8 mouse cellular contexts compared by ENCODE assay signal in genomic region chr16:4420298-4421054, GRCm38 (mm10). TPM values are rescaled to one million over a fixed set of nuclear protein-coding genes. Genes with fewer than 3 reads are reported as not detected.
A peak's percentile ranks its signal among the peaks of the same experiment; 100 is the strongest.
DNase-seq lines count a peak whose midpoint lies in the region; ATAC-seq lines count a peak whose summit lies in the region.

Gene Adcy9 (minus strand): TSS chr16:4420498.

- peak; percentile 95 for ATAC-seq in heart, embryonic 14.5 days (ENCODE audit: insufficient number of reproducible peaks, insufficient read depth, low FRiP score, low read depth)
- peak; percentile 94 for ATAC-seq in liver, embryonic 13.5 days (ENCODE audit: low read depth)
- peak; percentile 95 for ATAC-seq in stomach, embryonic 16.5 days (ENCODE audit: insufficient read depth, low FRiP score)

- no peaks in the 10 kb centered on the region for H3K36me3 ChIP-seq in forebrain, embryonic 10.5 days (replicated peaks)
- no peaks in the 10 kb centered on the region for H3K36me3 ChIP-seq in heart, embryonic 14.5 days (ENCODE audit: control insufficient read depth, insufficient read depth, low read length)
- H3K36me3 ChIP-seq in liver, embryonic 13.5 days = no peaks in the 10 kb centered on the region
- no peaks in the 10 kb centered on the region for H3K36me3 ChIP-seq in stomach, embryonic 16.5 days (ENCODE audit: control insufficient read depth, insufficient read depth, low read length)

- 1% methylated on average over 55 of the region's 64 CpGs for WGBS in forebrain, embryonic 10.5 days
- WGBS in heart, embryonic 14.5 days = 2% methylated on average over 41 of the region's 64 CpGs
- WGBS in liver, embryonic 13.5 days (ENCODE audit: insufficient replicate concordance) = 2% methylated on average over 59 of the region's 64 CpGs
- under 1% methylated on average over 64 of the region's 64 CpGs for WGBS in stomach, embryonic 16.5 days

- H3K27ac ChIP-seq in forebrain, embryonic 10.5 days = peak within 1 kb of the TSS; percentile 82
- H3K27ac ChIP-seq in heart, embryonic 14.5 days (replicated peaks in 1 of 2; ENCODE audit: control insufficient read depth in 1 of 2, insufficient read depth in 1 of 2, low read depth in 2 of 2, low read length in 2 of 2) = peak within 1 kb of the TSS; percentile 53 to 56; a peak in 3 of 4 replicates
- H3K27ac ChIP-seq in liver, embryonic 13.5 days = peak within 1 kb of the TSS; percentile 58
- H3K27ac ChIP-seq in stomach, embryonic 16.5 days (ENCODE audit: low read length) = peak within 1 kb of the TSS; percentile 80

- peak within 1 kb of the TSS; percentile 84 for H3K4me3 ChIP-seq in forebrain, embryonic 10.5 days
- peak within 1 kb of the TSS; percentile 65 to 92 for H3K4me3 ChIP-seq in heart, embryonic 14.5 days (ENCODE audit: control insufficient read depth in 1 of 2, insufficient read depth in 1 of 2, low read depth in 1 of 2, low read length in 2 of 2)
- peak within 1 kb of the TSS; percentile 77 for H3K4me3 ChIP-seq in liver, embryonic 13.5 days (replicated peaks)
- peak within 1 kb of the TSS; percentile 78 for H3K4me3 ChIP-seq in stomach, embryonic 16.5 days (replicated peaks; ENCODE audit: low read length)

- H3K27me3 ChIP-seq in forebrain, embryonic 10.5 days (ENCODE audit: poor library complexity, severe bottlenecking) = peaks cover 59% of the 10 kb centered on the region
- peaks cover 16% of the 10 kb centered on the region for H3K27me3 ChIP-seq in heart, embryonic 14.5 days (ENCODE audit: control insufficient read depth, insufficient read depth, low read length)
- peaks cover 23% of the 10 kb centered on the region for H3K27me3 ChIP-seq in liver, embryonic 13.5 days
- 0 out of 2 replicates have a peak, but pooled peaks cover 5% of the 10 kb centered on the region for H3K27me3 ChIP-seq in stomach, embryonic 16.5 days (ENCODE audit: control insufficient read depth, insufficient read depth, low read length)

- H3K9me3 ChIP-seq in forebrain, embryonic 10.5 days = no peaks in the 10 kb centered on the region
- H3K9me3 ChIP-seq in heart, embryonic 14.5 days (ENCODE audit: control insufficient read depth, low read length) = no peaks in the 10 kb centered on the region
- H3K9me3 ChIP-seq in liver, embryonic 13.5 days (replicated peaks) = no peaks in the 10 kb centered on the region
- no peaks in the 10 kb centered on the region for H3K9me3 ChIP-seq in stomach, embryonic 16.5 days (replicated peaks; ENCODE audit: control insufficient read depth, low read length)

- DNase-seq in CD8-positive naive resting alpha-beta T cell, adult 2 months (ENCODE audit: low read depth in 2 of 2, low spot score in 2 of 2) = peak; percentile 8 to 11
- peak; percentile 52 for DNase-seq in c-Kit-negative CD71-positive TER-119-positive erythroid progenitor cells, embryonic 14.5 days (ENCODE audit: low read depth, low spot score)
- DNase-seq in forebrain, embryonic 10.5 days (ENCODE audit: extremely low spot score, low spot score) = peak; percentile 77
- peak; percentile 96 for DNase-seq in kidney, postnatal 14 days
- peak; percentile 72 for DNase-seq in liver, embryonic 13.5 days
- peak; percentile 89 for DNase-seq in neural tube, embryonic 10.5 days (ENCODE audit: extremely low spot score, low spot score)

- peak within 1 kb of the TSS; percentile 81 for H3K9ac ChIP-seq in heart, embryonic 14.5 days (ENCODE audit: low read length)
- H3K9ac ChIP-seq in liver, embryonic 13.5 days = peak within 1 kb of the TSS; percentile 82
- H3K9ac ChIP-seq in stomach, embryonic 16.5 days (ENCODE audit: low read length) = peak within 1 kb of the TSS; percentile 86

- H3K4me2 ChIP-seq in heart, embryonic 14.5 days (ENCODE audit: low read length) = peak within 1 kb of the TSS; percentile 100
- H3K4me2 ChIP-seq in liver, embryonic 13.5 days = peak within 1 kb of the TSS; percentile 99
- H3K4me2 ChIP-seq in stomach, embryonic 16.5 days (ENCODE audit: low read depth, low read length) = peak within 1 kb of the TSS; percentile 94

- H3K4me1 ChIP-seq in forebrain, embryonic 10.5 days = peaks cover 22% of the 10 kb centered on the region
- H3K4me1 ChIP-seq in heart, embryonic 14.5 days (ENCODE audit: control insufficient read depth in 2 of 2, insufficient read depth in 2 of 2, low read length in 2 of 2) = peaks cover 11 to 17% of the 10 kb centered on the region in 2 experiments; a peak in 3 of 4 replicates
- H3K4me1 ChIP-seq in liver, embryonic 13.5 days (replicated peaks) = peaks cover 52% of the 10 kb centered on the region
- peaks cover 22% of the 10 kb centered on the region for H3K4me1 ChIP-seq in stomach, embryonic 16.5 days (ENCODE audit: control insufficient read depth, insufficient read depth, low read length)

RNA-seq across cellular contexts. Expression of gene Adcy9, which starts in this region (rescaled TPM):
- polyA plus RNA-seq in forebrain, embryonic 10.5 days (2016; fragmentation: Nextera tagmentation; extraction: Ambion mirVana) = 0.30 and 0.35 TPM in 2 replicates
- polyA plus RNA-seq in heart, embryonic 14.5 days (2014; fragmentation: Nextera tagmentation; extraction: Ambion mirVana) = 1.5 and 1.8 TPM in 2 replicates
- 0.63 and 0.66 TPM in 2 replicates for polyA plus RNA-seq in liver, embryonic 13.5 days (2015; fragmentation: Nextera tagmentation; extraction: Ambion mirVana)
- polyA plus RNA-seq in stomach, embryonic 16.5 days (2015; fragmentation: Nextera tagmentation; extraction: Ambion mirVana) = 1.3 and 1.5 TPM in 2 replicates

Comparison
In these comparisons a context has a peak if more than half of its experiments do, and no peak if none do; other contexts are left out.
1. Peak in every context shown above with its lines: DNase-seq, ATAC-seq, H3K4me3 ChIP-seq and H3K27ac ChIP-seq.
2. Peak in DNase-seq, H3K4me3 ChIP-seq and H3K27ac ChIP-seq in forebrain, embryonic 10.5 days; RNA of the gene not detected or under 1 TPM.
3. Peak in DNase-seq, ATAC-seq, H3K4me3 ChIP-seq, H3K27ac ChIP-seq, H3K9ac ChIP-seq and H3K4me2 ChIP-seq in liver, embryonic 13.5 days; RNA of the gene not detected or under 1 TPM.
4. DNase-seq: peak in every context shown above with its lines; median percentile 96 in kidney, postnatal 14 days; 89 in neural tube, embryonic 10.5 days; 77 in forebrain, embryonic 10.5 days; 72 in liver, embryonic 13.5 days; 52 in c-Kit-negative CD71-positive TER-119-positive erythroid progenitor cells, embryonic 14.5 days; 10 in CD8-positive naive resting alpha-beta T cell, adult 2 months.